Mouse (Mus musculus) gastrocnemius, postnatal 4 days (tissue): Measurements from ENCODE around the gene Cops3. TPM values are rescaled to one million over a fixed set of nuclear protein-coding genes. Genes with fewer than 3 reads are reported as not detected.
"Not testable (repeated sequence)": the region's sequence is repeated elsewhere in the genome, so short reads cannot be mapped to it uniquely, and the experiment has no call there.

ENCODE experiments used
- DNase-seq, 2 experiments: peaks; one replicate each; pipeline ENCODE4 v3.0.0; 2021 to 2022; ENCODE audit warnings: low spot score in 2 of 2, mixed read lengths in 2 of 2
- long read RNA-seq, 2 experiments: library from polyadenylated mRNA; stranded (forward); transcript quantifications; one replicate each; pipeline ENCODE4 v2.0.0; 2021
- total RNA-seq, 2 experiments: library from RNA; stranded (reverse); gene quantifications; 2 replicates each; pipeline ENCODE4 v1.2.3; 2021

The Cops3 gene
- 10 to 100 TPM; 84.8 to 86.3 TPM for total RNA-seq
- long read RNA-seq, experiment 1, transcript Cops3-201 (12 exons, 1,646 nt): major isoform, 100 of 107 reads
- long read RNA-seq, experiment 1, partial matches to known transcripts: 0 of 107 reads
- long read RNA-seq, experiment 1, other reads (novel, unspliced or antisense): 7 of 107 reads
- long read RNA-seq, experiment 2, transcript Cops3-201 (12 exons, 1,646 nt): major isoform, 92 of 112 reads
- long read RNA-seq, experiment 2, partial matches to known transcripts: 1 of 112 reads
- long read RNA-seq, experiment 2, other reads (novel, unspliced or antisense): 17 of 112 reads

GRCm38 (mm10) chr11:59839459-59840126 is at the start of gene Cops3:
Gene Cops3, minus strand, starts transcription at chr11:59839838.
- DNase-seq: peak; percentile 85 to 96

GRCm38 (mm10) chr11:59888151-59888550 is 48.5 kb upstream of the Cops3 start:
- no peak for DNase-seq

GRCm38 (mm10) chr11:59886952-59887351 is 47.3 kb upstream of the Cops3 start:
- DNase-seq: no peak

GRCm38 (mm10) chr11:59885217-59885986 is 45.8 kb upstream of the Cops3 start:
- no peak for DNase-seq

- peak; percentile 61 to 81 for DNase-seq
Observed at GRCm38 (mm10) chr11:59880031-59880430, 40.4 kb upstream of the Cops3 start.

GRCm38 (mm10) chr11:59872124-59872523 is 32.5 kb upstream of the Cops3 start:
- no peak for DNase-seq

GRCm38 (mm10) chr11:59864316-59864715 is 24.7 kb upstream of the Cops3 start:
- no peak for DNase-seq

GRCm38 (mm10) chr11:59860467-59860866 is 20.8 kb upstream of the Cops3 start:
- DNase-seq: no peak

GRCm38 (mm10) chr11:59852865-59853264 is 13.2 kb upstream of the Cops3 start:
- DNase-seq: no peak

GRCm38 (mm10) chr11:59847891-59848884 is 8.6 kb upstream of the Cops3 start:
- DNase-seq: peak; percentile 66 to 83

- DNase-seq: peak in 1 of 2 experiments; percentile 41
Observed at GRCm38 (mm10) chr11:59847131-59847530, 7.5 kb upstream of the Cops3 start.

GRCm38 (mm10) chr11:59846311-59846710 is 6.7 kb upstream of the Cops3 start:
- DNase-seq: no peak

GRCm38 (mm10) chr11:59839008-59839458 is 605 bp downstream of the Cops3 start, which contains the start of gene Nt5m:
Gene Nt5m, plus strand, starts transcription at chr11:59839447.
- DNase-seq: peak; percentile 86 to 95

GRCm38 (mm10) chr11:59838426-59838825 is 1.2 kb downstream of the Cops3 start:
- no peak for DNase-seq

- not testable (repeated sequence) for DNase-seq
Observed at GRCm38 (mm10) chr11:59837789-59838188, 1.8 kb downstream of the Cops3 start.

- DNase-seq: no peak
Observed at GRCm38 (mm10) chr11:59821625-59822024, 18.0 kb downstream of the Cops3 start.

- no peak for DNase-seq
Observed at GRCm38 (mm10) chr11:59817916-59818315, 21.7 kb downstream of the Cops3 start.

GRCm38 (mm10) chr11:59815482-59816065 is 24.1 kb downstream of the Cops3 start:
- DNase-seq: no peak

GRCm38 (mm10) chr11:59814936-59815335 is 24.7 kb downstream of the Cops3 start:
- no peak for DNase-seq

- DNase-seq: no peak
Observed at GRCm38 (mm10) chr11:59814311-59814710, 25.3 kb downstream of the Cops3 start.
